Mouse (Mus musculus): ENCODE data around the gene Tesk1.

The Tesk1 gene

DNA sequence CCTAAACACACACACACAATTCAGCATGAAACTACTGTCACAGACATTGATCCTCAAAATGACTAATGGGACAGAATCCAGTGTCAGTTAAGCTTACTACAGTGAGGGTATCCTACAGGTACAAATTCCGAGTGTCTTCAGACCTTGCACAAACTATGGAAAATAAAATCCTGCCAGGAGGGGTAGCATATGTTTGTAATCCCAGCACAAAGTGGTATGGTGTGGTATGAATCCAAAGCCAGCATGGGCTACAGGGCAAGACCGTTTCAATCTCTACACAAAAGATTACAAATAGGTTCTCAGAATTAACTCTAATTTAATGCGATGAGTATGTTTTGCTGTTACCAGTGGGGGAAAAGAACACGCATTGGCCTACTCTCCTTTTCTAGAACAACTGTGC lies at the start of gene Tesk1:
Tesk1 (plus strand) TSS at position 301 of the 400 bp plus-strand sequence.
- in situ Hi-C loops (cut with MboI), result loop anchor here (5.0 to 25.0 kb wide), 2 partner anchors 41 to 121 kb away; partner anchors contain the start of genes Creb3, Sit1 and Tln1

DNA sequence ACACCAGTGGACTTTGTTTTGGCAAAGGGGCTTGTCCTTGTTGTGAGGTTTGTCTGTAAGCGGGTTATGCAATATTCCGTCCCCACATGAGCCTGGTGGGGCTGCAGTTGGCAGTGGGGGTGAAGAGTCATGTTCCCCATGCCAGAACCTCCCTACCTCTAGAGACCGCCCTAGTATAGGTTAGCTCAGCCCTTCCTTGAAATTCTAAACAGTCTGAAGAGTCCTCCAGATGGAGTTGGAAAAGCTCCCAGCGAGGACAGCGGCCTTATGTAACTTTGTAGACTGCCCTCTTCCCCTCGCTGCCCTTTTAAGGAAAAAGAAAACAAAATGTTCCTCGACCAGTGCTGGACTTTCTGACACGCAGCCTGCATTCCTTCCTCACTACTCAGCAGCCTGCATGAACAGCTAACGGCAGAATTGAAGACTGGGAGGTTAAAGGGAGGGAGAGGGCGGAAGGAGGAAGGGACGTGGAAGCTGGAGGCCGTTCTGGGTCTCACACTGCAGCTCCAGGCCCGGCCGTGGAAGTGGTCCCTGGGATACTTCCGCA lies 47.3 kb upstream of the Tesk1 start:
- in situ Hi-C loops (cut with MboI), result no loop called here

DNA sequence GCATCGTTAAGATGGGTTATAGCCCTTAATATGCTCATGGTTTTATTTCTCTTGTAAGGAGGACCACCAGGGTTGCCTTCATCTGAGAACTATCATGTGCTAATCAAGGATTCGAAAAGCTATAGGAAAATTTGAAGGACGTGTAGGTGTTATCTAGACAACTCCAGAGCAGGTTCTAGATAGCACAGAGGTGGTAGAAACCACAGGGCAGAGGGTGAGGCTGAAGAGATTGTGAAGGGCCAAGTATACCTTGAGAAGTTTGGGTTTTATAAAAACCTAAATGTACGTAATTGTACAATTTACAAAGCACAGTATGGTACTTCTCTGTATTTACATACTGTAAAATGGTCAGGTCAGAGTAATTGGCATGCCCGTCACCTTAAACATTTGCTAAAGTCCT lies 46.6 kb upstream of the Tesk1 start:
- in situ Hi-C loops (cut with MboI), result no loop called here

DNA sequence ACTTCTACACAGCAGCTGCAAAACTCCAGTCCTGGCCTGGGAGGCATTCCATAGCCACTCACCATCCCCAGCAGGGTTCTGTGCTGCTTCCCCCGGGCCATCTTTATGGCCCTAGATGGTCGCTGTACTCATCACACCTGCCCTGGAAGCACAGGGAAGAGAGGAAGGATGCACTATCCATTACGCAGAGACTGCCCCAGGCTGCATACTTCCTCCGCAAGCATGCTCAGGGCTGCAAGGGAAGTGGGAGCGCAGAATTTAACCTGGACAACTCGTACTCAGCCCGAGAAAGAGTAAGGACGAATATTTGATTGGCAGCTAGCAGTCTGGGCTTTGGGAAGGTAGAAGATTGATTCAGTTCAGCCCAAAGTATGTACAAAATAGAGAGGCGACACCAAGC lies 45.9 kb upstream of the Tesk1 start:
- in situ Hi-C loops (cut with MboI), result no loop called here

DNA sequence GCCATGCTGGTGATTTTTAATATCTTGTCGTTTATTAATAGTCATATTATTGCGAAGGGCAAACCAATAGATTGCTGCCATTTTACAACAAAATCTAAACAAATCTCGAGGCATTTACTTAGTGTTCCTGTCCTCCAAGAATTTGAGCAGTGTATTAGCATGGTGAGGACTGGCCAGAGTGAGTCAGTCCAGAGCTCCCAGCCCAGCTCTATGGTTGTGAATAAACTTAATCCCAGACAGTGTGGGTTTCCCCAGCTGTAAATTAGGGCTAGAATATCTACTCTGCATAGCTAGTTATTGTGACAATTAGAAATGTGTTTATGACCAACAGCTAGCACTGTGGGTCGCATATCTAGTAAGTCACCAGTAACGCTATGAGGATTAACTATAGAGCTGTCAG lies 45.4 kb upstream of the Tesk1 start:
- in situ Hi-C loops (cut with MboI), result no loop called here

DNA sequence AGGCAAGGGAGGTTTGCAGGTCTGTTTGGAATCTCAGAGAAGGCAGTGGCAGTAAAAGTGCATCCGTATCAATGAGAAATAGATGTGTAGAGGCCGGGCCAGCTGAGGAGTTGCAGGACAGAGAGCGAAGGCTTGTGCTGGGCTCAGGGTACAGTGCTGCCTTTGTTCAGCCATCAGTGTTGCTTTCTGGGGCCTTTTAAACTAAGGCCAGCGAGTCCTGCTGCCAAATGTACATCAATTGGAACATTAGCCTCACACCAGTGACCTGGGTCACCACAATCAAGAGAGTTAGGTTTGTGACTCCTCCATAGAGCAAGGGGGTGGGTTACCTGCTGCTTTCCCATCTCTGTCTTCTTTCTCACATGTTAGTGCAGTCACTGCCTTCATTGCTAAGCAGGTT lies 43.7 kb upstream of the Tesk1 start:
- in situ Hi-C loops (cut with MboI), result no loop called here

DNA sequence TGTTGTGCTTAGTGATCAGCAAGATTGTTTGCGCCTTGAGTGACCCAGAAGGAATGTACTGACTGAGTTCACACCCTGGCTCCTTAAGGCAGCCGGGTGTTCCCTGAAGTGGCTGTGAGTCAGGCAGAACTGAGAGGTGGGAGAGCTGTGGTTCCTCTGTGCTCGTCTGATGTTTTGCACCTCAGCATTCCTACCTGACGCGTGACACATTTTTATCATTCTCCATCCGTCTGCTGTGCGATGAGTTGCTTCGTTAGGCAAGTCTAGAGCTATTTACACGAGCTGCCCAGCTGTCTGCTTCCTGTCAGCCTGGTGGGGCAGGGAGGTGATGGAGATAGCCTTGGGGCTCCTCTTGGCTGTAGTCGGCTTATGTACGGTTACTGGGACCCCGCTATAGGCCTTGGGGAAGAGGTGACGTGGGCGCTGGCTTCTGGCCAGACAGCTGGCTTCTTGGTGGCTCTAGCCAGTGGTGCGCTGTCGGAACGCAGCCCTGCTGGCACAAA lies 42.9 kb upstream of the Tesk1 start:
- in situ Hi-C loops (cut with MboI), result no loop called here

DNA sequence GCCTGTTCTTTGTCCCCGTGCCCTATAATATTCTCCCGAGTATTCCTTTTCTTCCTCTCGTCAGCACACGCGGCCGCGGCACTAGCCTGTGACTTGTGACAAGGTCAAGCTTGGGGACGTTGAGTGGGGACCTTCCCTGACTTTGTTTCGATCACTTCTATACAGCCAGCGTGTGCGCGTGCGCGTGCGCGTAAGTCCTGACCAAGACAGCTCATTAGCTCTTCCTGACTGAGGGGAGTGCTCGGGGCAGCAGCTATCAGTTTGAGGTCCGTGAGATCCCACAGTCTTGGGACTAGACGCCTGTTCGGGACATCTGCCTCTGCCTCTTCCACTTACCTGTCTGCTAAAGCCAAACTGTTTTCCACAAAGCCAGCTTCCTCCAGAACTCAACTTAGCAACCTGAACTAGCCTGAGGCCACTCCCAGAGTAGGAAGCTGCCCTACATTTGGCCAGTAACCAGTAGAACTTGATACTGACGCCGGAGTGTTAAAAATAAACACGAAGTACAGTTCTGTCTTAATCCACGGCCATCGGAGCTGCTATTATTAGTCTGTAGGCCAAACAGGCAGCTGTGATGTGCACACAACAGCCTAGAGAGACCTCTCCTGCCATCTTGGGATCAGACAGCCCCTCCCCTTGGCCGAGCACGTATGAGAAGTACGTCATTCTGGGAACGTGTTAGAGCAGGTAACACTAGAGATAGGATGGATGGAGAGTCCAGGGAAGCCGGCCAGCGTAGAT lies 42.2 kb upstream of the Tesk1 start:
- in situ Hi-C loops (cut with MboI), result loop anchor here (25.0 kb wide), 1 partner anchor 337 kb away; the partner anchor contains the start of gene Unc13b

DNA sequence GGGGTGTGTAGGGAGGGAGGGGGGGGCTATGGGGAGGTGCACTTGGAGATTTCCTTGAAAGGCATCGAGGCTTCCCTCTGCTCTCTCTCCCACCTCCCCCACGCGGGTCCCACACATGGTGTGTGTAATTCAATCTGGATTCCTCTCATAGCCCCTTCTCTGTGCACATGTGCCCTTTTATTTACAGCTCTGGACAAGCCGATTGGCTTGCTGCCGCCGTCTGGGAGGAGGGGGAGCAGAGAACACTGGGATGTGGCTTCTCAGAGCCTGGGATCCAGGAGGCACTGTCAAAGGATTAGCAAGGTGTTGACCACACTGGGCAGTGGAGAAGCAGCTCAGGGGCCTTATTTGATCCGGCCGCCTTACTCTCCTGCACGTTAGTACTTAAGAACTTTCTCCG lies 40.8 kb upstream of the Tesk1 start:
- in situ Hi-C loops (cut with MboI), result loop anchor here (25.0 kb wide), 1 partner anchor 339 kb away; the partner anchor contains the start of gene Unc13b

DNA sequence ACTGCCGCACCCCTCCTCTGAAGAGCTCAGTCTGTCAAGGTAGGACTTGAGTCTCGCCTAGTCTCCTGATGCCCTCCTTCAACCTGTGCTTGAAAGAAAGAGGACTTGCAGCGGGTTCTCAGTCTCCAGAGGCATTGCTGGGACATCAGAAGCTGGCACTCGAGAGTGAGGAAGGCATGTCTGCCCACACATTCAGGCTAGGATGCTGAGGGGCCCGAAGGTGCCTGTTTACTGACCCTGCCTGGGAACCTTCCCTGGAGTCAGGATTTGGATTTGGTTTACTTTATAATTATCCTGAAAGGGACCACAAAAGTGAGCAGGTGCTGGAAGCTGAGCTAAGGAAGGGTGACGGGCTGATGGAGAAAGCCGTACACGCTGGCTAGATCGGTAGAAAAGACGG lies 40.3 kb upstream of the Tesk1 start:
- in situ Hi-C loops (cut with MboI), result loop anchor here (25.0 kb wide), 1 partner anchor 339 kb away; the partner anchor contains the start of gene Unc13b

DNA sequence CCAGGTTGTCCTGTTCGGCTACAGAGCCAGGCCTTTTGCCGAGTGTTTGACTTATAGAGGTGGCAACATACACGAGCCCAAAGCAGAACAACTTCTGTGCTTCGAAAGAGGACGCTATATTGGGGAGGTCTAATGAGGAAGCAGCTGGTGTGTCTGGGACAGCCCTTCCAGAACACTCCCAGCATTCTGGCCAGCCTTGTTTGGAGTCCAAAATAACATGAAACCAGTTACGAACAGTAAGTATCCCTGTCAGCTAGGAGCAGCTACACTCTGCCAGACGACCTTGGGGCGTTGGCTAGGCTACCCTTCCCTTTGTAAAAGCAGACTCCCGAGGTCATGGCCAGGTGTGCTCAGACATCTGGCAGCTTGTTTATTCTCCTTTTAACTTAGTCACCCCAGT lies 39.5 kb upstream of the Tesk1 start:
- in situ Hi-C loops (cut with MboI), result loop anchor here (25.0 kb wide), 1 partner anchor 340 kb away; the partner anchor contains the start of gene Unc13b

DNA sequence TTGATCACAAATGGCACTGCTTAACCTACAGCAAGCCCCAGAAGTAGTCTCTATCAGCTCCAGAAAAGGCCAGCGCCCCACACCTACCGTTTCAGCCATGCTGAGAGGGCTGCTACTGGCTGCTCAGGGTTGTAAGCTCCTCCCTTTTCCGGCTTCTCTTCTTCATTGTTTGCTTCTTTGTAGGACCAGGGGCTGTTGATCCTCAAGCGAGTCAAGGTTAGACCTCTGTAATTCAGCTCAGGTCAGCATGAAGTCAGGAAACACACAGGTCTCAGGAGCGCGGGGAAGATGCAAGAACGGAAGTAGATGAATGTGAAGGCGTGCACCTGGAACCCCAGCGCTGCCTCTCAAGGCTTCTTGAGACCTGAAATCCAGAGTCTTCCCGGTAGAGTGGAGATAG lies 37.0 kb upstream of the Tesk1 start:
- in situ Hi-C loops (cut with MboI), result loop anchor here (25.0 kb wide), 1 partner anchor 342 kb away; the partner anchor contains the start of gene Unc13b

DNA sequence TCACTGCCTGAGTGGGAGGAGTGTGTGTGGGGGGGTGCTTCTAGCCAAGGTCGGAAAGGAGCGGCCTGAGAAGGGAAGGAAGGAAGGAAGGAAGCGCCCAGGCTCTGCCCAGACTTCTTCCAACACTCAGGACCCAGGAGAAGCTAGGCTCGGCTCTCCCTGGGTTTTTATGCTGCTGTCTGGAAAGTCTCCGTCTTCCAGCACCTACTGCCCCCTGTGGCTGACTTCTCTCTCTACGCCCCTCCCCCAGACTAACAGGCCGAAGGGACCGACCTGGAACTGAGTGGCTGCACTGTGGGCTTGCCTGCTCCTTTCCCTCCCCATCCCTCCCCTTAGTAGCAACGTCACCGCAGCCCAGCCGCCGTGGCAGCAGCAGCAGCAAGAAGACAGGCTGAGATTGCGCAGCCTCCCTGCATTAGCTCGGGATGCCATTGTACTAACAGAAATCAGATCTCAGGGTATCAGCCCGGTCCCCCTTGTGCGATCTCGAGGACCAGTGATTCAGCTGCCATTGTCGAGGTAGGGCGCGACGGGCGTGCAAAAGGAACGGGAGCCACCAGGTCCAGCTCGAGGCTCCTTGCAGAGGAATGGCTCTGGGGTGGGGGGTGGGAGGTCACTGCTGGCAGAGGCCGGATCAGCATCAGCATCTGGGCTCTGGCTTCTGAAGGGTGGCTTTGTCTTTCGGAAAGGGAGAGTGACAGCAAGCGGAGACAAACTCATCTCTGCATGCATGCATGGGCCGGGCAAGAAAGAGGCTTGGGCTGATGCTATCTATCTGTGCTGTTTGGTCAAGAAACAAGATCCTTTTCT lies 35.4 kb upstream of the Tesk1 start:
- in situ Hi-C loops (cut with MboI), result loop anchor here (25.0 kb wide), 1 partner anchor 344 kb away; the partner anchor contains the start of gene Unc13b

DNA sequence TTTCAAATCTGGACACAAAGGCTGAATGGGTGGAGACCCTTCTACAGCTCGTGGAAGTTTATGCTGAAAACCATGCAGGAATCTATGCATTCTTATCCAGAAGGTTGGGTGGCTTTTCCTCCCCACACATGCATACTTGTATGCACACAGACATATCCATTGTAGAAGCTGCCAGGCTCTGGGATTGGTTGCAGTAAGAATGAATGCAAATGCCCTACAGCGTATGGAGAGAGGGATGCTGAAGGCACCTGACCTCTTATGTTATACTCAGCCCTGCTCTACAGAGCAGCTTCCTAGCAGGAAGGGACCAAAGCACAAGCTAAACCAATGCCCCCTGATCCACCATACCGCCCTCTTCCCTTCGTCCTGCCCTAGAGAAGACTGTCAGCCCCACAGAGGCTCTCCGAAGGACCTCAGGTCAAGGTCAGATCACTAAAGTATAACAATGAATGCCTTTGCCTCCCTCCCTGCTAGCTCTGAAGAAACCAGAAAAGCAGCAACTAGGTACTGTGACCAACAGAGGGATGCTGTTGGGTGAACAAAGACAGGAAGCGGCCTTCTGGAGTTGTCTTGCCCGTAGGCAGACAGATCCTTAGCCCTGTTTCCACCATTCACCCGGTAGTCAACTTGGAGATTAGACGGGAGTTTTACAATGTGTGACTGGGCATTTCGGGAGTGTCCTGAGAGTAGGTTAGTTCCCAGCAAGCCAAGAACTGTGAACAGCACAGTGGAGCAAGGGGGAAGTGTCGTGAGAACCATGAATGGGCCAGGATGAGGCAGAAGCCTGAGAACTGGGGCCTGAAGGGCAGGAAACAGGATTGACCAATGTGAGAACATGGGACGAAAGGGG lies 34.4 kb upstream of the Tesk1 start:
- in situ Hi-C loops (cut with MboI), result loop anchor here (25.0 kb wide), 1 partner anchor 345 kb away; the partner anchor contains the start of gene Unc13b

DNA sequence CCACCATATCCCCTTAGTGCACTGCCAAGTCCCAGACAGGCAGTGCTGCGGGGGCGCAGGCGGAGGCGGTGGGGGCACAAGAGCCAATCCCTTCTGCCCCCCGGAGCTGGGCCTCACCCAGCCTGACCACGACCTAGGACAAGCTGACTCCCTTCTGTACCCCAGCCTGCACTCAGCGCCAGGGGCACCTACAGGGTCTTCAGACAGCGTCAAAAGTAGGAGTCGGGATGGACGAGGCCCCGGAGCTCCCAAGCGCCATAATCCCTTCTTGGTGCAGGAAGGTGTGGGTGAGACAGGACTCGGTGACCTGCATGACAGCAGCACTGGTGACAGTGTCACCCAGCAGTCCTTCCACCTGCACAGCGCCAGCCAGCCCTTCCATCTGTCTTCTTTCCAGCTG lies 27.0 kb upstream of the Tesk1 start:
- in situ Hi-C loops (cut with MboI), result loop anchor here (25.0 kb wide), 1 partner anchor 352 kb away; the partner anchor contains the start of gene Unc13b

DNA sequence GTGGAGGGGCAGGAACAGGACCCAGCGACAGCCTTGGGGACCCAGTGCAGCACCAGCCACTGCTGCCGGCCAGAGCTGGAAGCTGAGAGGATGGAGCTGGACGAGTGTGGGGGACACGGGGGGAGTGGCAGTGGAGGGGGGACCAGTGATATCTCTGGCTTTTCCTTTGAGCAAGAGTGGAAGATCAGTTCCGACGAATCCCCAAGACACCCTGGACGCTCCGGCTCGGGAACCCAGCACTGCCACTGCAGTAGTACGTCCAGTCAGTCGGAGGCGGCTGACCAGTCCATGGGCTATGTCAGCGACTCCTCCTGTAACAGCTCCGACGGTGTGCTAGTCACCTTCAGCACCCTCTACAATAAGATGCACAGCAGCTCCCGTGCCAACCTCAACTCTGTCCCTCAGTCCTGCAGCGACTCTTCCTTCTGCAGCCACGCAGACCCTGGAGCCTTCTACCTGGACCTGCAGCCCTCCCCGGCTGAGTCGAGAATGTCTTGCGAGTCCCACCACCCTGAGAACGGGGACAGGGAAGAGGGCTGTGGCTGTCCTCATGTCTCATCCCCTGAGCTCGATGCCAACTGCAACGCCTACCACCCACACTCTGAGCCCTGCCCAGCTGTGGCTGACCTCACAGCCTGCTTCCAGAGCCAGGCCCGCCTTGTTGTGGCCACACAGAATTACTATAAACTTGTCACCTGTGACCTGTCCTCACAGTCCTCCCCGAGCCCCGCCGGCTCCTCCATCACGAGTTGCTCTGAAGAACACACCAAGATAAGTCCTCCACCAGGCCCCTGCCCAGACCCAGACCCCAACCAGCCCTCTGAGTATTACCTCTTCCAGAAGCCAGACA lies 26.3 kb upstream of the Tesk1 start:
- in situ Hi-C loops (cut with MboI), result loop anchor here (25.0 kb wide), 1 partner anchor 353 kb away; the partner anchor contains the start of gene Unc13b

DNA sequence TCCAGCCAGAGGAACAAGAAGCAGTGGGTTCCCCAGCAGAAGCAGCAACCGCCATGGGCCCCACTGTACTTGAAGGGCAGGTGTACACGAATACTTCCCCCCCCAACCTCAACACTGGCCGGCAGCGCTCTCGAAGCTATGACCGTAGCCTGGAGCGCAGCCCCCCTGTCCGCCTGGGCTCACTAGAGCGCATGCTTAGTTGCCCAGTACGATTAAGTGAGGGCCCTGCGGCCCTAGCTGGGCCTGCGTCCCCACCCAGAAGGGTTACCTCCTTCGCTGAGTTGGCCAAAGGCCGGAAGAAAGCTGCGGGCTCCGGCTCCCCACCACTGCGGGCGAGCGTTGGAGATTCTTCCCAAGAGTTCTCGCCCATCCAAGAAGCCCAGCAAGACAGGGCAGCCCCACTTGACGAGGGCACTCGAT lies 25.7 kb upstream of the Tesk1 start:
- in situ Hi-C loops (cut with MboI), result loop anchor here (25.0 kb wide), 1 partner anchor 354 kb away; the partner anchor contains the start of gene Unc13b

DNA sequence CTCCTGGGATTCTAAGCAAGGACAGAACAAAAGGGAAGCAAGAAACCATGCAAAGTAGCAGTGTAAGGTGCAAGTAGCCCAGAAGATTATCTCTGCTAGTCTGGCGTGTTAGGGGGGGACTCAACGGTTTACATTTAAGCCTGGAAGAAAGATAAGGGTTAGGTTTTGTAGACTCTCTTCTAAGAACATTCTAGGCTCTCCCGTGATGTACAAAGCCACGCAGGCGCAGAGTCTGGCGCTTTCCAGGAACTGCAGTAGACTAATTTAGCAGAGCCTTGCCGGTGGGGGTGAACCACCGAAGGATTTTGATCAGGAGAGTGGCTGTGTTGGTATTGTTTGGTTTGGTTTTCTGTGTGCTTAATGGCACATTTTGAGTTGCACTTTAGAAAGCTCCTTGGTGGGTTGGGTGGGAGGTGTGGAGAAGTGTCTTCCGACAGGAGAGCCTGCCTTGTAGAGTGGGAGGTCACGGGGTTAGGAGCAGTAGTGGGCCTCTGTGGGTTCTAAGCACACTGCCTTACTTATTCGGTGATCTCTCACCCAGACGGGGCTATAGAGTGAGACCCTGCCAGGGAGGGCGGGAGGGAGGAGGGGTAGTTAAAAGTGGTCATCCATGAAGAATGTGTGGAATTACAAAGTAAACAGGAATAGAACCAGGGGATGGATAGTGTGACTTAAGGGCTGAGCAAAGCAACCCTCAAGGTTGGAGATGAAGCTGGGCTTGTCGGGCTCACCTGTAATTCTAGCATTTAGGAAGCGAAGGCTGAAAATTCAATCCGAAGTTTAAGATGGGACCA lies 24.3 kb upstream of the Tesk1 start:
- in situ Hi-C loops (cut with MboI), result loop anchor here (25.0 kb wide), 1 partner anchor 355 kb away; the partner anchor contains the start of gene Unc13b

DNA sequence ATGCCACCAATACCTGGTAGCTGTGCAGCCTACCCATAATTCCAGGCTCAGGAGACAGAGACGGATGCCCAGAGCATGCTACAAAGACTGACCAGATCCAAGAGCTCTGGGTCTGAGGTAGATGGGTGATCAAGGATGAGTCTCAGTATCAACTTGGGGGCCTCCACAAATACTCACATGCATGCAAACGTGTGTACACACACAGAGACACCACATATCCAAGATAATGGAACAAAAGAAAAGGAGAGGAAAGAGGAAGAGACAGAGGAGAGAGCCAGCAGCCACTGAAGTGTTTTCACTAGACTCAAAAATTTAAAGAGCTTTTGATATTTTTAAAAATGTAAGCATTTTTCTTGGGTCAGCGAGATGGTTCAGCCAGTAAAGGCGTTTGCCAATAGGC lies 23.3 kb upstream of the Tesk1 start:
- in situ Hi-C loops (cut with MboI), result loop anchor here (25.0 kb wide), 1 partner anchor 356 kb away; the partner anchor contains the start of gene Unc13b
